Mouse (Mus musculus): ENCODE results near the gene Map4. TPM values are rescaled to one million over a fixed set of nuclear protein-coding genes. Genes with fewer than 3 reads are reported as not detected.

Gene Map4
- total RNA-seq (2021), result 100 to 1,000 TPM; 466 to 507 TPM
- long read RNA-seq, experiment 1, full-length matches to known transcripts, result 10 of 130 reads
- long read RNA-seq, experiment 1, partial matches to known transcripts, result 94 of 130 reads
- long read RNA-seq, experiment 1, other reads (novel, unspliced or antisense), result 26 of 130 reads
- long read RNA-seq, experiment 2, full-length matches to known transcripts, result 13 of 131 reads
- long read RNA-seq, experiment 2, partial matches to known transcripts, result 73 of 131 reads
- long read RNA-seq, experiment 2, other reads (novel, unspliced or antisense), result 45 of 131 reads

- DNase-seq, result peak; percentile 95
These were observed at the start of gene Map4 for GRCm38 (mm10) chr9:109931257-109932171. Map4 (plus strand) TSS chr9:109931460.

- DNase-seq, result no peak
These were observed 45.0 kb upstream of the Map4 start for GRCm38 (mm10) chr9:109886259-109886658.

GRCm38 (mm10) chr9:109887321-109887720 is 43.9 kb upstream of the Map4 start:
- no peak for DNase-seq

GRCm38 (mm10) chr9:109891501-109891900 is 39.8 kb upstream of the Map4 start:
- DNase-seq, result no peak

- DNase-seq, result peak; percentile 89
These were observed 38.5 kb upstream of the Map4 start for GRCm38 (mm10) chr9:109892651-109893250.

GRCm38 (mm10) chr9:109894413-109895090 is 36.7 kb upstream of the Map4 start:
- peak; percentile 60 for DNase-seq

- no peak for DNase-seq
These were observed 35.7 kb upstream of the Map4 start for GRCm38 (mm10) chr9:109895593-109895992.

GRCm38 (mm10) chr9:109896253-109897150 is 34.8 kb upstream of the Map4 start:
- DNase-seq, result peak; percentile 33

GRCm38 (mm10) chr9:109898027-109898426 is 33.2 kb upstream of the Map4 start:
- DNase-seq, result no peak

- DNase-seq, result no peak
These were observed 31.9 kb upstream of the Map4 start for GRCm38 (mm10) chr9:109899361-109899760.

- DNase-seq, result no peak
These were observed 31.5 kb upstream of the Map4 start for GRCm38 (mm10) chr9:109899774-109900173.

- DNase-seq, result no peak
These were observed 30.7 kb upstream of the Map4 start for GRCm38 (mm10) chr9:109900604-109901003.

- DNase-seq, result no peak
These were observed 29.0 kb upstream of the Map4 start for GRCm38 (mm10) chr9:109902246-109902645.

- DNase-seq, result no peak
These were observed 28.5 kb upstream of the Map4 start for GRCm38 (mm10) chr9:109902740-109903139.

GRCm38 (mm10) chr9:109907300-109907699 is 24.0 kb upstream of the Map4 start:
- DNase-seq, result peak; percentile 34

GRCm38 (mm10) chr9:109907774-109908465 is 23.3 kb upstream of the Map4 start:
- no peak for DNase-seq

GRCm38 (mm10) chr9:109909102-109909501 is 22.2 kb upstream of the Map4 start:
- no peak for DNase-seq

GRCm38 (mm10) chr9:109909926-109910325 is 21.3 kb upstream of the Map4 start:
- DNase-seq, result no peak

GRCm38 (mm10) chr9:109911779-109912178 is 19.5 kb upstream of the Map4 start:
- peak; percentile 73 for DNase-seq

- no peak for DNase-seq
These were observed 16.9 kb upstream of the Map4 start for GRCm38 (mm10) chr9:109914269-109914926.

Measured in gastrocnemius, postnatal 10 days (tissue).